Mouse (Mus musculus) left cerebral cortex, postnatal 14 days (tissue): ENCODE measurements at regions not wholly inside any gene's neighbourhood (a gene's known extent, or its start where the extent isn't known, plus 50 kb on each side); places are given as distances from the start of the nearest gene placed in this dataset.

Source experiments
- DNase-seq, 2 experiments: peaks; one replicate each; pipeline ENCODE4 v3.0.0; 2021 to 2022; ENCODE audit warnings: low spot score in 2 of 2, mixed read lengths in 1 of 2
- intact Hi-C: fragments of 180-260 bp; cut with DNase I; formaldehyde crosslinking; loops from one replicate; pipeline ENCODE4 v1.15.1; 2025

GRCm38 (mm10) chr1:35971435-35972189, 96.6 kb upstream of the Hs6st1 start:
- no peak for DNase-seq
- intact Hi-C loops: no loop called here

- no peak for DNase-seq
- intact Hi-C loops: no loop called here
Observed at GRCm38 (mm10) chr1:35972190-35972584, 96.0 kb upstream of the Hs6st1 start.

GRCm38 (mm10) chr1:35973386-35973785, 94.8 kb upstream of the Hs6st1 start:
- DNase-seq: no peak

GRCm38 (mm10) chr1:35975611-35976208, 92.5 kb upstream of the Hs6st1 start:
- intact Hi-C loops: no loop called here
- DNase-seq: no peak

More at GRCm38 (mm10) chr1:35973386-35973785, 94.8 kb upstream of the Hs6st1 start:
- intact Hi-C loops: no loop called here

GRCm38 (mm10) chr1:35976528-35976927, 91.7 kb upstream of the Hs6st1 start:
- DNase-seq: no peak
- intact Hi-C loops: no loop called here

- intact Hi-C loops: no loop called here
Observed at GRCm38 (mm10) chr1:35978116-35978515, 90.1 kb upstream of the Hs6st1 start.

GRCm38 (mm10) chr1:35978766-35979165, 89.4 kb upstream of the Hs6st1 start:
- intact Hi-C loops: no loop called here
- no peak for DNase-seq

More at GRCm38 (mm10) chr1:35978116-35978515, 90.1 kb upstream of the Hs6st1 start:
- no peak for DNase-seq

GRCm38 (mm10) chr1:35981226-35981625, 87.0 kb upstream of the Hs6st1 start:
- intact Hi-C loops: no loop called here
- no peak for DNase-seq

GRCm38 (mm10) chr1:35983361-35983760, 84.8 kb upstream of the Hs6st1 start:
- intact Hi-C loops: no loop called here
- DNase-seq: no peak

GRCm38 (mm10) chr1:35985318-35985717, 82.9 kb upstream of the Hs6st1 start:
- no peak for DNase-seq
- intact Hi-C loops: no loop called here

GRCm38 (mm10) chr1:35986666-35987065, 81.5 kb upstream of the Hs6st1 start:
- intact Hi-C loops: no loop called here
- no peak for DNase-seq

GRCm38 (mm10) chr1:35992227-35992909, 75.8 kb upstream of the Hs6st1 start:
- intact Hi-C loops: no loop called here
- DNase-seq: no peak

GRCm38 (mm10) chr1:35992937-35993336, 75.3 kb upstream of the Hs6st1 start:
- no peak for DNase-seq
- intact Hi-C loops: no loop called here

GRCm38 (mm10) chr1:35995691-35996090, 72.5 kb upstream of the Hs6st1 start:
- intact Hi-C loops: no loop called here
- DNase-seq: peak; percentile 40 to 57

- intact Hi-C loops: no loop called here
- no peak for DNase-seq
Observed at GRCm38 (mm10) chr1:36001319-36001718, 66.9 kb upstream of the Hs6st1 start.

- no peak for DNase-seq
- intact Hi-C loops: no loop called here
Observed at GRCm38 (mm10) chr1:36001821-36002220, 66.4 kb upstream of the Hs6st1 start.

GRCm38 (mm10) chr1:36003592-36003991, 64.6 kb upstream of the Hs6st1 start:
- DNase-seq: no peak
- intact Hi-C loops: no loop called here

- no peak for DNase-seq
- intact Hi-C loops: no loop called here
Observed at GRCm38 (mm10) chr1:36008598-36008997, 59.6 kb upstream of the Hs6st1 start.

GRCm38 (mm10) chr1:36009010-36009619, 59.1 kb upstream of the Hs6st1 start:
- DNase-seq: peak; percentile 75 to 77
- intact Hi-C loops: no loop called here

GRCm38 (mm10) chr1:36010151-36010550, 58.0 kb upstream of the Hs6st1 start:
- intact Hi-C loops: no loop called here
- no peak for DNase-seq
